Mouse (Mus musculus): ENCODE data around the gene H2-T23.
"Not testable (repeated sequence)": the region's sequence is repeated elsewhere in the genome, so short reads cannot be mapped to it uniquely, and the experiment has no call there.

Gene H2-T23

DNA sequence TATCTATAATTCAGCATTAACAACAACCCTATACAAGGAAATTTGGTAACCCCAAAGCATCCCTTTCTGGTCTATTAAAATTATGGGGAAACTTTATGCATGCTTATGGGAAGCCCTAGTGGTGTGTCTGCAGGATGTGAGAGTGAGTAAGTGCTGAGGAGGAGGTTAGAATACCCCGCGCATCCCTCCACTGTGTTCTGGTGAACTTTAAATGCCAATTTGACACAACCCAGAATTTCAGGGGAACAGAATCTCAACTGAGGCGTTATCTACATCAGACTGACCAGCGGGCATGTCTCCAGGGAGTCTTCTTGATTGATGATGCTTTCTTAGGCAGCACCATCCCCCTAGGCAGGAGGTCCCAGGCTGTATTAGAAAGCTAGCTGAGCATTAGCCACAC is 6.8 kb downstream of the H2-T23 start:
- in situ Hi-C loops (cut with MboI; ENCODE audit: low pct_unique_long_range_greater_than_20kb in 1 of 2, low sequenced_read_pairs in 2 of 2, unreplicated experiment in 1 of 2), result no loop called here

DNA sequence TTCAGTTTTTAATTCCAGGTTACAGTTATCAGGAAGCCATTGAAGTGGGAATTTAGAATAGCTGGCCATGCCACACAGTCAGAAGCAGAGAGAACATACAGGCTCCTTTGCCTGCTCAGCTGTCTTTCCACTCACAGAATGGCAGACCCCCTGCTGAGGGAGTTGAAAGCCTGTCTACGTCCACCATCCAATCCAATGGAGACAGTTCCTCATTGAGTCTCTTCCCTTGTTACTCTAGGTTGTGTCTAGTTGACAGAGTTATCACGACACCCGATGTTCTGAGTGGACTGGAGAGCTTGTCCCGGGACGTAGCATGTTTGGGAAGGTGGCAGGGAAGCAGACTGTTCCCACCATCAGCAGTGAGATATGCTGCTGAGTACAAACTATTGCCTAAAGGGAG is 7.5 kb downstream of the H2-T23 start:
- in situ Hi-C loops (cut with MboI; ENCODE audit: low pct_unique_long_range_greater_than_20kb in 1 of 2, low sequenced_read_pairs in 2 of 2, unreplicated experiment in 1 of 2), result no loop called here

DNA sequence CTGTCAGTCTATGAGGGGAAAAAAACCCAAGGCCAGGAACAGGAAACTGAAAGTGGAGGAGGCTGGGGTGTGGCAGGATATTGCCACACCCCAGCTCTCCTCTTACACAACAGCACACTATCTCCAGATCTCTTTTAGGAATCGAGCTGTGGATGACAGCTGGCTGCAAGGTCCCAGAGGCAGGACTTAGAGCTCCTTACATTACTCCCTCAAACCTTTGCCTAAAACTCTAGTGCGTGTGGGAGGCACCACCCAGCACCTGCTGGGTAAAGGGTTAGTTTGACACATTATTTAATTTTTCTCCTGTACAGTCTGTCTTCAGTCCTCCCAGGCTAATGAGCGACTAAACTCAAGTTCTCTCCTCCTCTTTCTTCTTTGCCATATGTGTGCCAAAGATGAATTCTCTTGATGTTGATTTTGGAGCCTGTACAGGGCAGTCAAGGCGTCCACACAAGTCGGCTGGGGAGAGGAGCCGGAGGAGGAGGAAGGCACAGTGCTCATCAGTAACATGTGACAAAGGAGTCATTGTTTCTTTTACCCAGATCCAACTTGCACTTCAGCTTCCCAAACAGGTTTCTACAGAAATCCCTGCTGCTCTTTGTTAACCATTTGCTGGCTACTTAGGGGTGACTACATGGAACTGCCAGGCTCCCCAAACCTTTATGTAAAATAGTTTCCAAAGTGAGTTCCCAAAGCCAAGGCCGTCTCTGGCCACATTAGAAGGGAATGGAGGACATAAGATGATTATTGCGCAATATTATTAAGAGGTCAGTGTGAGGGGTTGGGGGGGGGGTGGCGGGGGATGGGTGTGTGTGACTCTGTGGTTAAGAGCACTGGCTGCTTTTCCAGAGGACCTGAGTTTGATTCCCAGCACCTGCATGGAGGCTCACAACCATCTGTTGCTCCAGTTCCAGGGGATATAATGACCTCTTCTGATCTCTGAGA is 8.7 kb downstream of the H2-T23 start:
- in situ Hi-C loops (cut with MboI; ENCODE audit: low pct_unique_long_range_greater_than_20kb in 1 of 2, low sequenced_read_pairs in 2 of 2, unreplicated experiment in 1 of 2), result no loop called here

DNA sequence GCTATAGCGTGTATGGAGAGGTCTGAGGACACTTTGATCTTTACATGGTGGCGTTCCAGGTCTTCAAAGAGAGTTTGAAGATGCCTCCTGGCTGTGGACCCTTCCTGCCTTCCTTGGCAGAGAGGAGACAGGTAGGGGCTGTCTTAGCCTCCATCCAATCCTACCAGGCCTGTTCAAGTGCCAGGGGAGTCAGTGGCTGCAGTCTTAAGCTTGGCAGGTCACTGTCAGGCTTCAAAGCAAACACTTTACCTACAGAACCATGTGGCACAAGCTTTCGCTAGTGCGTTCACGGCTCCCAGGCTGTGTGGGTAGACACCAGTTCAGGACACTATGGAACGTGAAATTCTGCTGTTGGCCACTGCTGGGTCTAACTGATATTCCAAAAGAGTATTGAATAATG is 9.7 kb downstream of the H2-T23 start:
- in situ Hi-C loops (cut with MboI; ENCODE audit: low pct_unique_long_range_greater_than_20kb in 1 of 2, low sequenced_read_pairs in 2 of 2, unreplicated experiment in 1 of 2), result no loop called here

DNA sequence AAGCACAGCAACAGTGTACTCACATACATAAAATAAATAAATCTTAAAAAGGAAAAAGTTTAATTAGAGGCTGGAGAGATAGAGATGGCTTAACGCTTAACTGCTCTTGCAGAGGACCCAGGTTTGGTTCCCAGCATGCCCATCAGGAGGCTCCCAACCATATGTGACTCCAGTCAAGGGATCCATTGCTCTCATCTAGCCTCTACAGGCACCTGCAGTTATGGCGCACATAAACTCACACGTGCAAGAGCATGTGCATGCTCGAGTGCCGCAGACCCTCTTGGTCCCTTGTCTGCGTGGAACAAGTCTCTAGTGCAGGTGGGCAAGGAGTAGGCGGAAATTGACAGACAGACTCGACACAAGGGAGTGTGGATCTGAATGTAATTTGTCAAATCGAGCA is 10.6 kb downstream of the H2-T23 start:
- in situ Hi-C loops (cut with MboI; ENCODE audit: low pct_unique_long_range_greater_than_20kb in 1 of 2, low sequenced_read_pairs in 2 of 2, unreplicated experiment in 1 of 2), result no loop called here

DNA sequence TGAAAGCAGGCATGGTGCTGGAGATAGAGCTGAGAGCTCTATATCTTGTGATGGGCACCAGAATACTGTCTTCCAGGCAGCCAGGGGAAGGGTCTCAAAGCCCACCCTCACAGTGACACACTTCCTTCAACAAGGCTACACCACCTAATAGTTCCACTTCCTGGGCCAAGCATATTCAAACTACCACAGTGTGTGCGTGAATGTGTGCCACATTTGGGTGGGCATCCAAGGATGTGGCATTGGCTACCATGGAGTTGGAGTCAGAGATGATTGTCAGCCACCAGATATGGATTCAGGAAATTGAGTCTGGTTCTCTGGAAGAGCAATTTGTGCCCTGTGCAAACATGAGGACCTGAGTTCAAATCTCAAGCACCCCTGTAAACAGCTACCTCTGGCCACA is 11.3 kb downstream of the H2-T23 start:
- in situ Hi-C loops (cut with MboI; ENCODE audit: low pct_unique_long_range_greater_than_20kb in 1 of 2, low sequenced_read_pairs in 2 of 2, unreplicated experiment in 1 of 2), result no loop called here

DNA sequence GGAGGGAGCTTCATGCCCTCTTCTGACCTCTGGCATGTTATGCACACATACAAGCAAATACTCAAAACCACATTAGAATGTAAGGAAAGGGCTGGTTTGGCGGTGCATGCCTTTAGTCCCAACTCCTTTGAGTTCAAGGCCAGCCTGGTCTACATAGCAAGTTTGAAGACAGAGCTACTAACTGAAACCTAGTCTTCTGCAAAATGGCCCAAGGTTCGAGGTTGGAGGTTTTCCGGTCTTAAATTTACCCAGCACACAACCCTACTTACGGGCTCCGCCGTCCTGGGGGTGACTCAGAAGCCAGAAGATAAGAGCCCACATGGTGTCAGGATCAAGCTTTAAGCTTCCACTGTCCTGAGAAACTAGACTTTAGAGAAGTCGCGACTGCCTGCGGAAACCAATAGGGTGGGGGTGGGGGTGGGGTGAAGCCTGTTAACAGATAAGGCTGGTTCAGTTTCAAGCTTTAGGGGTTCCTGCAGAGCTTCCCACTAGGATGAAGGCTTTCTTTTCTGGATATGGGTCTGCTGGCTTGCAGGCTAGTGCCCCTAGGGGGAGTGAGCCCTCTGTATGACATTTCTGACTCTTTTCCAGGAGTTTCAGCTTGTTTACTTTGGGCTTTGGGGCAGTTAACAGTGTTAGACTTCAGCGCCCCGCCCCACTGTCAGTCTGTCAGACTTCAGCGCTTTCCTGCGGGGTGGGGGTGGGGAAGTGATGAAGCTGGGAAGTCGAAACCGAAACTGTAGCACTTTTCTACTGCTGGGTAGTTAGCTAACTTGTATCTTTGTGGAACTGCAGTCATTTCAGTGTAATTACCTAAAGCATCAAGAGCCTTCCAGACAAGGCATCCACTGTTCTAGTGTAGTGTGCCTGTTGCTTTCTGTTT is 12.2 kb downstream of the H2-T23 start, which contains the start of gene H2-T24:
TSS of gene H2-T24 (minus strand) at position 370 of the 883 bp plus-strand sequence.
- in situ Hi-C loops (cut with MboI; ENCODE audit: low pct_unique_long_range_greater_than_20kb in 1 of 2, low sequenced_read_pairs in 2 of 2, unreplicated experiment in 1 of 2), result no loop called here

DNA sequence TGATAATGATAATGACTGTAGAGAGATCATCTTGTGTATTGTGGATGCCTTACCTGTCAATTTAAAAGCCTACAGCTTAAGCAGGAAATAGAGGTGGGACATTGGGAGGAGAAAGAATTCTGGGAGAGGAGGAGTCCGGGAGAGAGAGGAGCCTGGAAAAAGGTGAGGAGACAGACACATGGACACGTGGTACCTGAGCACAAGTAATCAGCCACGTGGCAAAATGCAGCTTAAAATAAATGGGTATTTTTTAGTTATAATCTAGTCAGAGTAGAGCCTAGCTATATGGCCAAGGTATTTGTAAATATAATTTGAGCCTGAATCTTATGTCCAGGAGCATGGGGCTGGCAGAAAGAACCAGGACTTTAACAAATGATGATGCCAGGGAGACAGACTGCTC is 13.1 kb downstream of the H2-T23 start:
- in situ Hi-C loops (cut with MboI; ENCODE audit: low pct_unique_long_range_greater_than_20kb in 1 of 2, low sequenced_read_pairs in 2 of 2, unreplicated experiment in 1 of 2), result no loop called here

DNA sequence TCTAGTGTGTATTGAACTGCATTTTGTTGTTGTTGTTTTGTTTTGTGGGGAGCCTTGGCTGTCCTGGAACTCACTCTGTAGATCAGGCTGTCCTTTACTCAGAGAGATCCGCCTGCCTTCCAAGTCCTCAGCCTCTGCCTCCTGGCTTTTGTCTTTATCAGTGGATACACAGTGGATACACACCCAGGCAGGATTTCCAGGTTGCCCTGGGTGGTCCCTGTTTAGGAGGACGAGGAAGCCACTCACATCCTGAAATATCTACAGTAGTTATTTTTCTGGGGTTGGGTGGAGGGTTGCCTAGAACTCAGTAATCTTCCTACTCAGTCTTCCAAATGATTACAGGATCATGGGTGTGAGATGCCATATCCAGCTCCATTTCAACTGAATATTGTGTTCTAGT is 13.7 kb downstream of the H2-T23 start:
- in situ Hi-C loops (cut with MboI; ENCODE audit: low pct_unique_long_range_greater_than_20kb in 1 of 2, low sequenced_read_pairs in 2 of 2, unreplicated experiment in 1 of 2), result no loop called here

DNA sequence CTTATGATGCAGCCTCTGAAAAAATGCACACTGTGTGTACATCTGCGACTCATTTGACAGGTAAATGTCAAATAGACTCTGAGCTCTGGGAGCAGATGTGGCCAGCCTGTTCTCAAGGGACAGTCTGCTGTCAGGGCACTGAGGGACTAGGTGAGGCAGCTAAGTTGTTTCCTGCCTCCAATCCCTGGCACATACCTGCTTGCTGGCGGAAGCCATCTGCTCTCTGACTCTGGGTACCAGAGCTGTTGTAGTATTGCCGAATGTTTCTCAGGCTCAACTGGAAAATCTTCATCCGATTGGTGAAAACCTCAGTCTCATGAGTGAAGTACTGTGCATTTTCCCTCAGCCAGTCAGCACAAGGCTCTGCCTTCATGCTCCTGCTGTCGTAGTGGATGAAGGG is 15.6 kb downstream of the H2-T23 start:
- in situ Hi-C loops (cut with MboI; ENCODE audit: low pct_unique_long_range_greater_than_20kb in 1 of 2, low sequenced_read_pairs in 2 of 2, unreplicated experiment in 1 of 2), result no loop called here

DNA sequence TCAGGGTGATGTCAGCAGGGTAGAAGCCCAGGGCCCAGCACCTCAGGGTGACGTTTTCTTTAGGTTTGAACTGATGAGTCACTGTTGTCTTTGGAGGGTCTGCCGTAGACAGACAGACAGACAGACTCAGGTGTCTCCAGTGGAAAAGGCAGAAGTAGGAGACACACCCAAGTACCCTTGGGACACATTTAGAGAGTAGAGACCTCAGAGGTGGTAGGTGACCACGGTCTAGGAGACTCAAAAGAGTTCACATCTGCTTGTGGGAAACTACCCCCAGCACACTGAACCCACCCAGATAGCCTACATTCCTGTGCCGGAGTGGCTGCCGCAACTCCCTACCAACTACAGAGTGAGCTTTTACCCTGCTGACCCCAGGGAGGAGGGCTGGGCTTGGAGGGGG is 17.7 kb downstream of the H2-T23 start:
- in situ Hi-C loops (cut with MboI; ENCODE audit: low pct_unique_long_range_greater_than_20kb in 1 of 2, low sequenced_read_pairs in 2 of 2, unreplicated experiment in 1 of 2), result no loop called here

DNA sequence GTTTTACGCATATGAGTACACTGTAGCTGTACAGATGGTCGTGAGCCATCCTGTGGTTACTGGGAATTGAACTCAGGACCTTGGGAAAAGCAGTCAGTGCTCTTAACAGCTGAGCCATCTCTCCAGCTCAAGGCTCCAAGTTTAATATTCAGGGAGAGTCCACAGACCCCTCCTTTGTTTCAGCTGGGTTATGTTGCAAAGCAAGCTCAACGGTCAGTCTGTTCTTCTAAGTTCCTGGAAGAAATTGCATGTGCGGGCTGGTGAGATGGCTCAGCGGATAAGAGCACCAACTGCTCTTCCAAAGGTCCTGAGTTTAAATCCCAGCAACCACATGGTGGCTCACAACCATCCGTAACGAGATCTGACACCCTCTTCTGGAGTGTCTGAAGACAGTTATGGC is 28.2 kb downstream of the H2-T23 start:
- in situ Hi-C loops (cut with MboI; ENCODE audit: low pct_unique_long_range_greater_than_20kb in 1 of 2, low sequenced_read_pairs in 2 of 2, unreplicated experiment in 1 of 2), result not testable (repeated sequence)

DNA sequence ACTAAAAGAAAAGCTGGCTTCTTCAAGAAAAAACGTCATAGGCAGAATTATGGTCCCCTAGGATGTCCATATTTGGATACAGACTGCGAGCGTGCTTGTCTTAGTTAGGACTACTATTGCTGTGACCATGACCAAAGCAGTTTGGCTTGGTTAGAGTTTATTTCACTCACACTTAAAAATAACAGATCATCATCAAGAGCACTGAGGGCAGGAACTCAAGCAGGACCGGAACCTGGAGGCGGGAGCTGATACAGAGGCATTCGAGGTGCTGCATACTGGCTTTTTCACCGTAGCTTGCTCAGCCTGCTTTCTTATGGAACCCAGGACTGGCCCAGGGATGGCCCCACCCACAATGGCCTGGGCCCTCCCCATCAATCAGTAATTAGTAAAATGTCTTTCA is 29.3 kb downstream of the H2-T23 start:
- in situ Hi-C loops (cut with MboI; ENCODE audit: low pct_unique_long_range_greater_than_20kb in 1 of 2, low sequenced_read_pairs in 2 of 2, unreplicated experiment in 1 of 2), result no loop called here

DNA sequence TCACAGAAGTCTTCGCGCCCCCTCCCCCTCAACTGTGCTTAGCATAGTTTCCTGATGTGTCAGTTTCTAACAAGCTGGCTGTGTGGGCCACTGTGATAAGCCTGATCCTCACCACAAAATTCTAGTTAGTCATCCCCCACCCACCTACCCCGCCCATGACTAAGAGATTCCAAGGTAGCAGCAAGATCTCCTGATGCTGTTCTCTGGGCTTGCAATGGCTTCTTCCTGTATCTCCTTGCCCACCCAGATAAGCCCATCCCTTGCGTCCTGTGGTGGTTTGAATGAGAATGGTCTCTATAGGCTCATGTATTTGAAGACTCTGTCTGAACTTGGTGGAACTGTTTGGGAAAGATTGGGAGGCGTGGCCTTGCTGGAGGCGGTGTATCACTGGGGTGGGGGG is 30.7 kb downstream of the H2-T23 start:
- in situ Hi-C loops (cut with MboI; ENCODE audit: low pct_unique_long_range_greater_than_20kb in 1 of 2, low sequenced_read_pairs in 2 of 2, unreplicated experiment in 1 of 2), result no loop called here

DNA sequence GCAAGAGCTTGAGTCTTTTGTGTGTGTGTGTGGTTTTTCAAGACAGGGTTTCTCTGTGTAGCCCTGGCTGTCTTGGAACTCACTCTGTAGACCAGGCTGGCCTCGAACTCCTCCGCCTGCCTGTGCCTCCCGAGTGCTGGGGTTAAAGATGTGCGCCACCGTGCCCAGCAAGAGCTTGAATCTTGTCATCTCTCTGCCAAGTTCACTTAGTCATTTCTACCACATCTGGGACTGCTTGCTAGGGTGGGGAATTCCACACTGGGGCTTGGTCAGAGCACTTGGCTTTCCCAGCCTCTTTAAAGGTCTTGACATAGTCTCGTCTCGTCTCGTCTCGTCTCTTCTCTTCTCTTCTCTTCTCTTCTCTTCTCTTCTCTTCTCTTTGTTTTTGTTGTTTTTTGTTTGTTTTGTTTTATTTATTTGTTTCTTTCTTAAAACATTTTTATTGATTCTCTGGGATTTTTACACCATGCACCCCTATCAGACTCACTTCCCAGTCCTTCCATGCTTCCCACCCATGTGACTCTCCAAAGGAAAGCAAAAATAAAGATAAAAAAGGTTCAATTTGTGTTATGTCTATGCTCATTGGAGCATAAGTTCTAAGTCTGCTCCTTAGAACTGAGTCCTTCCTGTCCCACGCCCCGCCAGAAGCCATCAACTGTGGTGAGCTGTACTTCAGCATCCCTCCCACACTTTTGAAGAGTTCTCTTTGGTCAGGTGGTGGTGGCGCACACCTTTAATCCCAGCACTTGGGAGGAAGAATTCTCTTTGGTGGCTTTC is 31.3 kb downstream of the H2-T23 start:
- in situ Hi-C loops (cut with MboI; ENCODE audit: low pct_unique_long_range_greater_than_20kb in 1 of 2, low sequenced_read_pairs in 2 of 2, unreplicated experiment in 1 of 2), result no loop called here

DNA sequence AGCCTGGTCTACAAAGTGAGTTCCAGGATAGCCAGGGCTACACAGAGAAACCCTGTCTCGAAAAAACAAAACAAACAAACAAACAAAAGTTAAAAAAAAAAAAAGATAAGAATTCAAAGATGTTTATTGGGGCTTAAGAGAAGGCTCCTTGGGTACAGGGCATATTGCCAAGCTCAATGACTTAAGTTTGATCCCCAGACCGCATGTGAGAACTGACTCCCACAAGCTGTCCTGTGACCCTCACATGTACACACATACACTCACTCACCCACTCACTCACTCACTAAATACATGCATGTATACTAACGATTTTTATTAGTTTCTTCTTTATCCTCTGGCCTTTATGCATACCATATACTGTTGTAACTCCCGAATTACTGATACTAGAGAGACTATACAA is 32.3 kb downstream of the H2-T23 start:
- in situ Hi-C loops (cut with MboI; ENCODE audit: low pct_unique_long_range_greater_than_20kb in 1 of 2, low sequenced_read_pairs in 2 of 2, unreplicated experiment in 1 of 2), result no loop called here

DNA sequence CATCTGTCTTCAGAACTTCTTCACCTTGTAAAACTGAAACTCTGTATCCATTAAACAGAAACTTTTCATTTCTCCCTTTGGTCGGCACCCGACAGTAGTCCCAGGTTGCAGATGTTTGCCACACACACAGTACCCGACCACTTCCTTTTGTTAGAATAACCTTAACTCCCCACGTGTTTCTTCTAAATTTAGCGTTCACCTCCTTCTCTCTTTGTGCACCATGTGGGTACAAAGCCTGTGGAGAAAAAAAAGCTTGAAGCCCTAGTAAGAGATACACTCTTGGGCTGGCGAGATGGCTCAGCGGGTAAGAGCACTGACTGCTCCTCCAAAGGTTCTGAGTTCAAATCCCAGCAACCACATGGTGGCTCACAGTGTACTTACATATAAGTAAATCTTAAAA is 33.3 kb downstream of the H2-T23 start:
- in situ Hi-C loops (cut with MboI; ENCODE audit: low pct_unique_long_range_greater_than_20kb in 1 of 2, low sequenced_read_pairs in 2 of 2, unreplicated experiment in 1 of 2), result loop anchor here in 1 of 2 experiments (5.0 kb wide), 1 partner anchor 62 kb away; no protein-coding TSS in a partner anchor

DNA sequence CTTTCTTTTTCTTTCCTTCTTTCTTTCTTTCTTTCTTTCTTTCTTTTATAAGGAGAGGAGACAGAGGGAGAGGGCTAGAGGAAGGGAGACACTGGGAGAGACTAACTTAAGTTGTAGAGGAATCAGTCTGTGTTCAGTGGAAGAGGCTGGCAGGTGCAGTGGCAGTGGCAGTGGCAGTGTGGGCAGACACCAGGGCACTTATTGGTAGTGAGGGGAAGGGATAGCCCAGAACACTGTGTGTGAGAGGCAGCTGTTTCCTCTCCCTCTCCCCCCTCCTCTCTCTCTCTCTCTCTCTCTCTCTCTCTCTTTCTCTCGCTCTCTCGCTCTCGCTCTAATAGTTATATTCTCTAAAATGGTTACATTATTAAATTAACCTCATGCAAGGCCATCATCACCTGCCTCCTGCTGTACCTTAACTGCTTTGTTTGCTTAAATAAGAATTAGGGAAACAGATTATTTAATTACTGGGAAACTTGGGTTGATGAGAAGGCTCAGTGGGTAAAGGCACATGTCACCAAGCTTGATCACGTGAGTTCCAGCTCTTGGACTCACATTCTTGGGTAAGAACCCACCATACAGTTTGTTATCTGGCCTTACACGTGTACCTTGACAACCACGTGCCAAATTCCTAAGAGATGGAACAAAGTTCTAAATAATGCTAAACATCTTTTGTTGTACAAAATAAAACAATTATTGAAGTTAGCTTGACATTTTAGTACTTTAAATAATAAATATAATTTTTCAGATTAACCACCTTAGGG is 33.9 kb downstream of the H2-T23 start:
- in situ Hi-C loops (cut with MboI; ENCODE audit: low pct_unique_long_range_greater_than_20kb in 1 of 2, low sequenced_read_pairs in 2 of 2, unreplicated experiment in 1 of 2), result loop anchor here in 1 of 2 experiments (5.0 kb wide), 1 partner anchor 61 kb away; no protein-coding TSS in a partner anchor

All from mouse embryonic stem cell (cell line).